20 mouse cellular contexts compared by ENCODE assay signal in genomic region chr4:151137701-151138100, GRCm38 (mm10). TPM values are rescaled to one million over a fixed set of nuclear protein-coding genes. Genes with fewer than 3 reads are reported as not detected.
DNase-seq lines count a peak whose midpoint lies in the region; ATAC-seq and TF ChIP-seq lines count a peak whose summit lies in the region.
"Had no signal": no experiment of that assay in that cellular context is flagged by ENCODE, and none has a peak within 500 bp of the region (broad histone marks: within the 10 kb centered on the region; RNA-seq: fewer than 3 reads in every experiment).

No protein-coding gene starts in this region.

- peaks cover 45% of the 10 kb centered on the region for H3K27me3 ChIP-seq in forebrain, embryonic 10.5 days (ENCODE audit: poor library complexity, severe bottlenecking)
- no peaks in the 10 kb centered on the region for H3K27me3 ChIP-seq in forebrain, embryonic 11.5 days (ENCODE audit: control insufficient read depth, insufficient read depth, low read length)
- H3K27me3 ChIP-seq in hindbrain, embryonic 14.5 days (ENCODE audit: control insufficient read depth, insufficient read depth, low read length): no peaks in the 10 kb centered on the region
- H3K27me3 ChIP-seq in neural tube, embryonic 14.5 days (ENCODE audit: control insufficient read depth, insufficient read depth, low read length): no peaks in the 10 kb centered on the region

- 65% methylated on average over 5 of the region's 5 CpGs for WGBS in forebrain, embryonic 10.5 days
- 59% methylated on average over 5 of the region's 5 CpGs for WGBS in forebrain, embryonic 11.5 days
- WGBS in hindbrain, embryonic 14.5 days: 43% methylated on average over 5 of the region's 5 CpGs
- 34% methylated on average over 5 of the region's 5 CpGs for WGBS in neural tube, embryonic 14.5 days

- peak overlapping the region; percentile 88; the same call in 1 of the 2 replicates for H3K27ac ChIP-seq in forebrain, embryonic 10.5 days
- no peak overlapping the region for H3K27ac ChIP-seq in forebrain, embryonic 11.5 days (ENCODE audit: low read depth, low read length)
- peak overlapping the region; percentile 43; the same call in 1 of the 2 replicates for H3K27ac ChIP-seq in layer of hippocampus, adult 2 months
- H3K27ac ChIP-seq in hindbrain, embryonic 14.5 days: peak overlapping the region; percentile 97
- peak overlapping the region; percentile 98 for H3K27ac ChIP-seq in neural tube, embryonic 14.5 days (ENCODE audit: low read depth, low read length)
- H3K27ac ChIP-seq: kidney, postnatal 0 days; limb, embryonic 12.5 days; liver, embryonic 15.5 days had no signal

- ATAC-seq in forebrain, embryonic 11.5 days (replicated peaks; ENCODE audit: low FRiP score): no peak
- ATAC-seq in hindbrain, embryonic 14.5 days (ENCODE audit: low FRiP score): no peak
- no peak for ATAC-seq in neural tube, embryonic 14.5 days (ENCODE audit: low read depth)

- DNase-seq in forebrain, embryonic 10.5 days (ENCODE audit: extremely low spot score, low spot score): no peak
- DNase-seq in forebrain, embryonic 11.5 days (ENCODE audit: low spot score): no peak
- no peak for DNase-seq in layer of hippocampus, adult 2 months (ENCODE audit: low spot score in 2 of 2)
- DNase-seq in layer of hippocampus, adult 8-10 months (ENCODE audit: low spot score in 2 of 2): no peak
- DNase-seq in hindbrain, embryonic 14.5 days (ENCODE audit: low spot score): no peak
- no peak for DNase-seq in gastrocnemius, adult 18-20 months (ENCODE audit: low spot score)
- DNase-seq in left cerebral cortex, adult 8-10 months (ENCODE audit: low spot score in 2 of 2): no peak
- DNase-seq: B cell, adult 2 months; layer of hippocampus, adult 9-11 months; lung, postnatal 4 days; right cerebral cortex, postnatal 4 days had no signal

- H3K36me3 ChIP-seq in forebrain, embryonic 10.5 days (replicated peaks): no peaks in the 10 kb centered on the region
- H3K36me3 ChIP-seq in forebrain, embryonic 11.5 days (ENCODE audit: control insufficient read depth, insufficient read depth, low read length): no peaks in the 10 kb centered on the region
- no peaks in the 10 kb centered on the region for H3K36me3 ChIP-seq in hindbrain, embryonic 14.5 days (replicated peaks; ENCODE audit: control insufficient read depth, insufficient read depth)
- H3K36me3 ChIP-seq in neural tube, embryonic 14.5 days (ENCODE audit: control insufficient read depth, insufficient read depth, low read length): no peaks in the 10 kb centered on the region
- H3K36me3 ChIP-seq: limb, embryonic 12.5 days; liver, embryonic 15.5 days had no signal

- no peak overlapping the region for H3K4me2 ChIP-seq in forebrain, embryonic 11.5 days (ENCODE audit: low read depth, low read length, severe bottlenecking)
- peak overlapping the region; percentile 55 for H3K4me2 ChIP-seq in hindbrain, embryonic 14.5 days (replicated peaks)
- peak overlapping the region; percentile 50 for H3K4me2 ChIP-seq in neural tube, embryonic 14.5 days (ENCODE audit: low read depth, low read length)
- H3K4me2 ChIP-seq: limb, embryonic 12.5 days; liver, embryonic 15.5 days had no signal

- H3K9ac ChIP-seq in forebrain, embryonic 11.5 days (ENCODE audit: low read length): no peak overlapping the region
- H3K9ac ChIP-seq in hindbrain, embryonic 14.5 days: no peak overlapping the region
- 0 out of 2 replicates have a peak overlapping the region, but pooled peaks have one; percentile 34 for H3K9ac ChIP-seq in neural tube, embryonic 14.5 days (replicated peaks; ENCODE audit: low read depth, low read length)
- H3K9ac ChIP-seq: limb, embryonic 12.5 days; liver, embryonic 15.5 days had no signal

- no peaks in the 10 kb centered on the region for H3K9me3 ChIP-seq in forebrain, embryonic 10.5 days
- no peaks in the 10 kb centered on the region for H3K9me3 ChIP-seq in forebrain, embryonic 11.5 days (ENCODE audit: control insufficient read depth, low read length)
- H3K9me3 ChIP-seq in hindbrain, embryonic 14.5 days (ENCODE audit: control insufficient read depth, low read length): no peaks in the 10 kb centered on the region
- H3K9me3 ChIP-seq in neural tube, embryonic 14.5 days (ENCODE audit: control insufficient read depth, low read length): no peaks in the 10 kb centered on the region
- H3K9me3 ChIP-seq: limb, embryonic 12.5 days; liver, embryonic 15.5 days had no signal

- H3K4me1 ChIP-seq in forebrain, embryonic 10.5 days: peaks cover 46% of the 10 kb centered on the region
- H3K4me1 ChIP-seq in forebrain, embryonic 11.5 days (replicated peaks; ENCODE audit: control insufficient read depth, insufficient read depth, low read length): peaks cover 17% of the 10 kb centered on the region; the same call in 1 of the 2 replicates
- peaks cover 38% of the 10 kb centered on the region for H3K4me1 ChIP-seq in hindbrain, embryonic 14.5 days (replicated peaks; ENCODE audit: control insufficient read depth, insufficient read depth, low read length)
- H3K4me1 ChIP-seq in neural tube, embryonic 14.5 days (ENCODE audit: control insufficient read depth, insufficient read depth, low read length): peaks cover 36% of the 10 kb centered on the region
- H3K4me1 ChIP-seq: liver, embryonic 15.5 days had no signal

- H3K4me3 ChIP-seq in forebrain, embryonic 10.5 days: no peak overlapping the region; the same call in 1 of the 2 replicates
- no peak overlapping the region for H3K4me3 ChIP-seq in forebrain, embryonic 11.5 days (ENCODE audit: low read depth, low read length)
- H3K4me3 ChIP-seq in layer of hippocampus, adult 2 months: peak overlapping the region; percentile 27; the same call in 1 of the 2 replicates
- H3K4me3 ChIP-seq in hindbrain, embryonic 14.5 days (replicated peaks; ENCODE audit: low read length): no peak overlapping the region
- no peak overlapping the region for H3K4me3 ChIP-seq in neural tube, embryonic 14.5 days (ENCODE audit: low read depth, low read length)
- H3K4me3 ChIP-seq: limb, embryonic 12.5 days; liver, embryonic 15.5 days had no signal

- no peak for TF ChIP-seq CTCF in layer of hippocampus, adult 2 months (conservative IDR thresholded peaks at IDR 0.05)

RNA-seq across cellular contexts. Expression of gene Gm13090, which starts 48.3 kb away (rescaled TPM):
- not detected in 2 replicates for polyA plus RNA-seq in forebrain, embryonic 10.5 days (2016; fragmentation: Nextera tagmentation; extraction: Ambion mirVana)
- 0.39 TPM in 1 of 2 replicates, not detected in the other for polyA plus RNA-seq in forebrain, embryonic 11.5 days (2014; fragmentation: Nextera tagmentation; extraction: Ambion mirVana)
- not detected for total RNA-seq in layer of hippocampus, adult 2 months (2021)
- not detected for total RNA-seq in layer of hippocampus, adult 8-10 months (2022)
- polyA plus RNA-seq in hindbrain, embryonic 14.5 days (2014; fragmentation: Nextera tagmentation; extraction: Ambion mirVana): 0.30 and 0.36 TPM in 2 replicates
- polyA plus RNA-seq in neural tube, embryonic 14.5 days (2014; fragmentation: Nextera tagmentation; extraction: Ambion mirVana): 0.63 and 1.4 TPM in 2 replicates
- not detected for total RNA-seq in gastrocnemius, adult 18-20 months (2021)
- not detected for total RNA-seq in left cerebral cortex, adult 8-10 months (2022)
- total RNA-seq: adrenal gland, postnatal 14 days; ES-E14 had no signal
- polyA plus RNA-seq: gonadal fat pad, adult 2 months; intestine, embryonic 14.5 days; limb, embryonic 12.5 days; liver, embryonic 15.5 days; thymus, postnatal 0 days had no signal
